Mouse (Mus musculus) stomach, postnatal 0 days (tissue): ENCODE measurements at regions not wholly inside any gene's neighbourhood (a gene's known extent, or its start where the extent isn't known, plus 50 kb on each side); places are given as distances from the start of the nearest gene placed in this dataset. TPM values are rescaled to one million over a fixed set of nuclear protein-coding genes. Genes with fewer than 3 reads are reported as not detected.

ENCODE experiments used
- ATAC-seq: fragments of 200-750 bp; cut with Nextera tagmentation; 2 replicates; pipeline ENCODE4 v1.8.0; 2017; ENCODE audit not compliant: low FRiP score, low TSS enrichment
- DNase-seq: peaks from one replicate; pipeline ENCODE4 v3.0.0-alpha.2; 2016; ENCODE audit warnings: low spot score
- H3K27ac ChIP-seq: fragments of 300-500 bp; sonication (generic); replicated peaks from 2 replicates; pipeline ENCODE4 v1.5.1; 2014; ENCODE audit warnings: mild to moderate bottlenecking, control low read depth
- H3K27me3 ChIP-seq: fragments of 300-500 bp; sonication (generic); 2 replicates; pipeline ENCODE4 v1.6.1; 2014; ENCODE audit warnings: low read length; ENCODE audit not compliant: control insufficient read depth, insufficient read depth
- H3K36me3 ChIP-seq: fragments of 300-500 bp; sonication (generic); 2 replicates; pipeline ENCODE4 v1.6.1; 2014; ENCODE audit warnings: low read length, mixed read lengths; ENCODE audit not compliant: control insufficient read depth, insufficient read depth
- H3K4me1 ChIP-seq: fragments of 300-500 bp; sonication (generic); replicated peaks from 2 replicates; pipeline ENCODE4 v1.6.1; 2014; ENCODE audit warnings: antibody characterized with exemption; ENCODE audit not compliant: control insufficient read depth, insufficient read depth
- H3K4me2 ChIP-seq: fragments of 300-500 bp; sonication (generic); replicated peaks from 2 replicates; pipeline ENCODE4 v1.6.1; 2014; ENCODE audit warnings: low read depth, mild to moderate bottlenecking, control low read depth, moderate library complexity
- H3K4me3 ChIP-seq: fragments of 300-500 bp; sonication (generic); 2 replicates; pipeline ENCODE4 v1.5.1; 2014; ENCODE audit warnings: low read depth, low read length, control low read depth
- H3K9ac ChIP-seq: fragments of 300-500 bp; sonication (generic); 2 replicates; pipeline ENCODE4 v1.6.1; 2014; ENCODE audit warnings: mild to moderate bottlenecking, low read length, control low read depth, mixed read lengths
- H3K9me3 ChIP-seq: fragments of 300-500 bp; sonication (generic); 2 replicates; pipeline ENCODE4 v1.6.1; 2016; ENCODE audit warnings: low read length; ENCODE audit not compliant: control insufficient read depth
- CTCF ChIP-seq: IDR thresholded peaks from 2 replicates; pipeline ENCODE4 v1.5.1; 2016; ENCODE audit warnings: antibody characterized with exemption, low read depth, mild to moderate bottlenecking, moderate library complexity
- EP300 ChIP-seq: optimal IDR thresholded peaks from 2 replicates; pipeline ENCODE3; 2016; ENCODE audit warnings: antibody characterized with exemption
- WGBS: fragments of 180-500 bp; shearing (Covaris S2); extraction: QIAGEN DNeasy Blood & Tissue Kit; methylation state at CpG from one replicate; pipeline ENCODE4 v1.1.7; 2014; 5-methylcytosine and 5-hydroxymethylcytosine counted together
- microRNA-seq: library from miRNA; unstranded; fragments of <30 nt; microRNA quantifications from one replicate; pipeline ENCODE4, GENCODE M21; 2016

DNA sequence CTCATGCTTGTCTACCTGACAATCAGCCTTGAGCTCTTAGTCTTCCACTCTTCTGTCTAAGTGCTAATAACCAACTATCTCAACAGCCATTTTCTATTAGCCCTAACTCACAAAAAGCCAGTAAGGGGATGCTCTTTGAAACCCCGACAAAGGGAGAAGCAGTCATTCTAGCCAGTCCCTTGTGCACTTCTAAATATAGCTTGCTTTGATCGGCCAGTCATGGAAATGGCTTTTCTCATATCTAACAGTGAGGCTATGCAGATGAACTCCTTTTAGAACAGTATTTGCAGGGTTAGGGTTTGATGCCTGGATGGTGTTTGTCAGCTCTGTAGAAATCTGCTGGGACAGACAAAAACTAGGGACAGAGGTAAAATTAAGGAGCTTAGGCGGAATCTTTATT, 54.5 kb upstream of the Arg1 start:
- Histone ChIP-seq H3K4me2 (no peak overlapping the region), H3K9ac (no peak overlapping the region), H3K4me1 (no peaks in the 10 kb centered on the region), H3K27me3 (no peaks in the 10 kb centered on the region), H3K9me3 (peaks cover 4% of the 10 kb centered on the region; the same call in 1 of the 2 replicates), H3K27ac (no peak overlapping the region), H3K4me3 (no peak overlapping the region), H3K36me3 (no peaks in the 10 kb centered on the region)
- WGBS, result 80% methylated on average over 3 of the region's 3 CpGs
- DNase-seq (no peak), ATAC-seq (no peak)
- no peak for TF ChIP-seq CTCF
- TF ChIP-seq EP300, result no peak

Small RNAs in the stretch of these regions (microRNA-seq; reads per million reads assigned to microRNA genes)
- not detected for gene Gm22566
